Mouse (Mus musculus) liver, embryonic 11.5 days (tissue): ENCODE measurements at regions not wholly inside any gene's neighbourhood (a gene's known extent, or its start where the extent isn't known, plus 50 kb on each side); places are given as distances from the start of the nearest gene placed in this dataset.

Source experiments
- ATAC-seq: fragments of 200-750 bp; cut with Nextera tagmentation; replicated peaks from 2 replicates; pipeline ENCODE4 v1.8.0; 2017; ENCODE audit warnings: moderate number of reproducible peaks, mild to moderate bottlenecking, moderate TSS enrichment, moderate library complexity; ENCODE audit not compliant: low FRiP score
- DNase-seq: peaks from one replicate; pipeline ENCODE4 v3.0.0-alpha.2; 2017; ENCODE audit warnings: low spot score
- H3K27ac ChIP-seq: fragments of 300-500 bp; sonication (generic); 2 replicates; pipeline ENCODE4 v1.5.1; 2014; ENCODE audit warnings: mild to moderate bottlenecking, low read depth, low read length, control low read depth
- H3K27me3 ChIP-seq: fragments of 300-500 bp; sonication (generic); replicated peaks from 2 replicates; pipeline ENCODE4 v1.6.1; 2014; ENCODE audit warnings: low read length, mixed read lengths; ENCODE audit not compliant: control insufficient read depth, insufficient read depth
- H3K36me3 ChIP-seq: fragments of 300-500 bp; sonication (generic); 2 replicates; pipeline ENCODE4 v1.6.1; 2014; ENCODE audit warnings: mild to moderate bottlenecking, low read length, moderate library complexity, mixed read lengths; ENCODE audit not compliant: control insufficient read depth, insufficient read depth
- H3K4me1 ChIP-seq: fragments of 300-500 bp; sonication (generic); replicated peaks from 2 replicates; pipeline ENCODE4 v1.6.1; 2014; ENCODE audit warnings: low read length, mixed read lengths; ENCODE audit not compliant: control insufficient read depth, insufficient read depth
- H3K4me2 ChIP-seq: fragments of 300-500 bp; sonication (generic); 2 replicates; pipeline ENCODE4 v1.6.1; 2014; ENCODE audit warnings: mild to moderate bottlenecking, control low read depth, moderate library complexity
- H3K4me3 ChIP-seq: fragments of 300-500 bp; sonication (generic); 2 replicates; pipeline ENCODE4 v1.5.1; 2014; ENCODE audit warnings: low read depth, low read length, control low read depth
- H3K9ac ChIP-seq: fragments of 300-500 bp; sonication (generic); 2 replicates; pipeline ENCODE4 v1.6.1; 2014; ENCODE audit warnings: low read depth, low read length, control low read depth
- H3K9me3 ChIP-seq: fragments of 300-500 bp; sonication (generic); 2 replicates; pipeline ENCODE4 v1.6.1; 2016; ENCODE audit warnings: low read length, inconsistent platforms, mixed read lengths; ENCODE audit not compliant: control insufficient read depth
- WGBS: fragments of 180-500 bp; shearing (Covaris S2); extraction: QIAGEN DNeasy Blood & Tissue Kit; methylation state at CpG from one replicate; pipeline ENCODE4 v1.1.7; 2014; 5-methylcytosine and 5-hydroxymethylcytosine counted together

GRCm38 (mm10) chr3:9896303-9896702 lies 191.6 kb upstream of the Gm9833 start:
- H3K9ac ChIP-seq: no peak overlapping the region
- no peaks in the 10 kb centered on the region for H3K9me3 ChIP-seq
- no peak overlapping the region for H3K4me3 ChIP-seq
- WGBS: 81% methylated on average over 5 of the region's 5 CpGs
- no peaks in the 10 kb centered on the region for H3K27me3 ChIP-seq
- no peak for ATAC-seq
- no peaks in the 10 kb centered on the region for H3K4me1 ChIP-seq
- H3K36me3 ChIP-seq: no peaks in the 10 kb centered on the region
- no peak overlapping the region for H3K4me2 ChIP-seq
- DNase-seq: no peak
- no peak overlapping the region for H3K27ac ChIP-seq

DNA sequence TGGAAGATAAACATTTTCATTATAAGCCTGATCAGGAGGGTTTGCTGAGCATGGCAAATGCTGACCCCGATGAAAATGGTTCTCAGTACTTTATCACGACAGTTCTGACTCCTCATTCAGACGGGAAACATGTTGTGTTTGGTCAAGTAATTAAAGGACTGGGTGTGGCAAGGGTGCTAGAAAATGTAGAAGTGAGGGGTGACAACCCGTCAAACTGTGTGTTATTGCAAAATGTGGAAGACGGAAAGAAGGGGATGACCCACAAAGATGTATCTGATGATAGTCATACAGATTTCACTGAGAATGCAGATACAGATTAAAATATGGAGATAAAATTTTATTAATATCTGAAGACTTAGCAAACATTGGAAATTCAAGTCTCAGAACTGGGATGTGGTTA lies 186.2 kb upstream of the Gm9833 start:
- 66% methylated on average over 5 of the region's 5 CpGs for WGBS
- Histone ChIP-seq H3K9ac (no peak overlapping the region), H3K9me3 (no peaks in the 10 kb centered on the region)

GRCm38 (mm10) chr3:9913357-9913756 lies 174.6 kb upstream of the Gm9833 start:
- H3K36me3 ChIP-seq: no peaks in the 10 kb centered on the region

More for the DNA sequence above, 186.2 kb upstream of the Gm9833 start:
- Histone ChIP-seq H3K4me3 (no peak overlapping the region), H3K4me2 (no peak overlapping the region), H3K36me3 (no peaks in the 10 kb centered on the region), H3K27me3 (no peaks in the 10 kb centered on the region), H3K4me1 (no peaks in the 10 kb centered on the region), H3K27ac (no peak overlapping the region)
- ATAC-seq: no peak
- DNase-seq: no peak

DNA sequence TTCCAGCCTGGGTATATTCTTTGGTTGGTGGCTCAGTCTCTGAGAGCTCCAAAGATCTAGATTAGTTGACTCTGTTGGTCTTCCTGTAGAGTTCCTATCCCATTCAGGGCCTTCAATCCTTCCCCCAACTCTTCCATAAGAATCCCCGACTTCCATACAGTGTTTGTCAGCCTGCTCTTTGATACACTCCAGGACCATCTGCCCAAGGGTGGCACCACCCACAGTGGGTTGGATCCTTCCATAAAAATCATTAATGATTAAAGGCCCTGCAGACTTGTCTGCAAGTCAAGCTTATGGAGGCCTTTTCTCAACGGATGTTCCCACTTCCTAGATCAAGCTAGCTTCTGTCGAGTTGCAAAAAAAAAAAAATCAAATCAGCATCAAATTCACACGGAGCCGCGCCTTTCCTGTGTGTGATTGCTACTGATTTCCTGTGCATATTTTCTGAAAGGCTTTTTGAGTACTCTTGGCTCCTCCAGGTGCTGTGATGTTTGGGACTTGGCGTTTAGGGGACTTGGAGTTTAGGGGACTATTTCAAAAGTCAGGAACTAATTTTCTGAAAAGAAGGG lies 171.3 kb upstream of the Gm9833 start:
- 71% methylated on average over 7 of the region's 7 CpGs for WGBS

More at GRCm38 (mm10) chr3:9913357-9913756, 174.6 kb upstream of the Gm9833 start:
- no peak overlapping the region for H3K27ac ChIP-seq
- H3K27me3 ChIP-seq: no peaks in the 10 kb centered on the region
- 57% methylated on average over 1 of the region's 1 CpGs for WGBS
- no peaks in the 10 kb centered on the region for H3K9me3 ChIP-seq
- H3K4me1 ChIP-seq: no peaks in the 10 kb centered on the region
- H3K4me2 ChIP-seq: no peak overlapping the region
- no peak for ATAC-seq
- H3K4me3 ChIP-seq: no peak overlapping the region
- no peak for DNase-seq
- H3K9ac ChIP-seq: no peak overlapping the region

DNA sequence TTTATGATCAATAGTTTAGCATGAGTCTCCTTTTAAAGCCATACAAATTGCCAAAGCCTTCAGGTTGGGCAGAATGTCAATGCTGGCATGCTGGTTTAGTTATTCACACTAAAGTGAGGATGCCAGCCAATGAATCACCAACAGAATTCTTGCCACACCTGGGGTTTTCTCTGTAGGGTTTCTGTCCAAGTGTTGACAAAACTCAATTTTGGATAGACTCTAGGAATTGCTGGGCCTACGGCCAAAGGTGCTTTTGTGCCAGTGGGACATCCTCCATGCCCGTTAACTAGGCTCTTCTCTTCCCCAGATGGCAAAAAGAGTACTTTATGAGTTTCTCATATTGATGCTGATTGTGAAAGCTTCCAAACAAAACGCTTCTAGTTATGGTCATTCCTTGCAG lies 167.6 kb upstream of the Gm9833 start:
- H3K9me3 ChIP-seq: no peaks in the 10 kb centered on the region
- no peak overlapping the region for H3K27ac ChIP-seq
- no peaks in the 10 kb centered on the region for H3K27me3 ChIP-seq
- H3K4me2 ChIP-seq: no peak overlapping the region
- H3K4me3 ChIP-seq: no peak overlapping the region
- H3K36me3 ChIP-seq: no peaks in the 10 kb centered on the region
- H3K9ac ChIP-seq: no peak overlapping the region
- H3K4me1 ChIP-seq: no peaks in the 10 kb centered on the region
- ATAC-seq: no peak
- 87% methylated on average over 3 of the region's 3 CpGs for WGBS
- DNase-seq: no peak

More for the DNA sequence above, 171.3 kb upstream of the Gm9833 start:
- Histone ChIP-seq H3K4me1 (no peaks in the 10 kb centered on the region), H3K27ac (no peak overlapping the region), H3K36me3 (no peaks in the 10 kb centered on the region), H3K4me3 (no peak overlapping the region), H3K9ac (no peak overlapping the region), H3K9me3 (no peaks in the 10 kb centered on the region), H3K4me2 (no peak overlapping the region), H3K27me3 (no peaks in the 10 kb centered on the region)
- DNase-seq (no peak), ATAC-seq (no peak)

GRCm38 (mm10) chr3:9921730-9922129 lies 166.2 kb upstream of the Gm9833 start:
- Histone ChIP-seq H3K36me3 (no peaks in the 10 kb centered on the region), H3K27ac (no peak overlapping the region), H3K4me2 (no peak overlapping the region), H3K4me1 (no peaks in the 10 kb centered on the region), H3K27me3 (no peaks in the 10 kb centered on the region), H3K9me3 (no peaks in the 10 kb centered on the region), H3K4me3 (no peak overlapping the region), H3K9ac (no peak overlapping the region)
- DNase-seq: no peak
- 56% methylated on average over 1 of the region's 1 CpGs for WGBS
- no peak for ATAC-seq

GRCm38 (mm10) chr3:9922541-9923046 lies 165.3 kb upstream of the Gm9833 start:
- Histone ChIP-seq H3K9me3 (no peaks in the 10 kb centered on the region), H3K4me1 (no peaks in the 10 kb centered on the region), H3K27me3 (no peaks in the 10 kb centered on the region), H3K4me3 (no peak overlapping the region), H3K36me3 (no peaks in the 10 kb centered on the region), H3K9ac (no peak overlapping the region), H3K4me2 (no peak overlapping the region), H3K27ac (no peak overlapping the region)
- ATAC-seq (no peak), DNase-seq (no peak)
- 83% methylated on average over 10 of the region's 10 CpGs for WGBS

DNA sequence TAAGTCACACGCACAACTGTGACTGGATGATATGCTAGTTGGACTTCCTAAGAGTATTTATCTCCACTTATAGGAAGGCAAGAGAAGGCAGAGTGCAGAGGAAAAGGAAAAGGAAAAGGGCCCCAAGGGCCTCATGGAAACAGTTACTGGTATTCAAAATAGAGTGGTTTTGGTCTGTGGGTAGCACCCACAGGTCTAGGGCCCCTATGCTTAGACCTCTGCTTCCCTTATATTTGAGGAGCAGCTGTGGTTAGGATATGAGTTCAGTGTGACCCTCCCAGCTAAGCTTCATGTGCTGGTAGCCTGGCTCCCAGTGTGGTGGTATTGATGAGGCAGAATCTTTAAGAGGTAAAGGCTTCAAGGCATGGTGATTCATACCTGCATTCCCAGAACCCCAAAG lies 163.3 kb upstream of the Gm9833 start:
- H3K4me2 ChIP-seq: no peak overlapping the region
- H3K9me3 ChIP-seq: no peaks in the 10 kb centered on the region
- H3K27me3 ChIP-seq: no peaks in the 10 kb centered on the region
- H3K4me3 ChIP-seq: no peak overlapping the region
- ATAC-seq: no peak
- 56% methylated on average over 1 of the region's 1 CpGs for whole genome bisulfite sequencing
- no peak for DNase-seq
- no peak overlapping the region for H3K27ac ChIP-seq
- H3K9ac ChIP-seq: no peak overlapping the region
- no peaks in the 10 kb centered on the region for H3K36me3 ChIP-seq
- no peaks in the 10 kb centered on the region for H3K4me1 ChIP-seq

DNA sequence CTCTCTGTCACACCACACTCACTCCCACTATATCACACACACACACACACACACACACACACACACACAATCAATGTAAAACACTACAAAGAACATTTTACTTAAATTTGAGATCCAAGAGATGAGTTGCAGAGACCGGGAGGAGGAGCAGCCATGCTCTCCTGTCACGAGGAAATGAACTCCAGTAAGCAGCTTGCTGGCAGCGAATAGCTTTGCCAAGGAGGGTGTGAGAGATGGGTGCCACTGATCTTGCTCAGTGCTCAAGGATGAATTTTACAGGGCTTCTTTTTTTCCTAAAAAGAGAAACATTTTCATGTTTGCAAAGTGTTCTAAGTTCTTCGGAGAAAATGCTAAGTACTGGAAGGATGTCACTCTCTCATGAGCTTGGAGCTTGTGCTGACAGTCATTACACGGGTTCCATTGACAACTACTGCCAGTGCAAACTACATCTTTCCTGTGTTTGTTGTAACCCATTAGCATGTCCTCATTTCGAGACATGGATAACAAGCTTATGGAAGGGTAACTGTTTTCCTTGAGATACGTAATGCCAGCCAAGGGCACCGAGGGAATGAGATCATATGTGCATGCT lies 151.0 kb upstream of the Gm9833 start:
- H3K27me3 ChIP-seq: no peaks in the 10 kb centered on the region
- 0 out of 2 replicates have a peak, but pooled peaks cover 2% of the 10 kb centered on the region for H3K4me1 ChIP-seq
- 71% methylated on average over 8 of the region's 8 CpGs for WGBS
- H3K9ac ChIP-seq: no peak overlapping the region
- ATAC-seq (no peak), DNase-seq (no peak)
- no peak overlapping the region for H3K27ac ChIP-seq
- H3K36me3 ChIP-seq: no peaks in the 10 kb centered on the region
- H3K4me2 ChIP-seq: no peak overlapping the region
- no peak overlapping the region for H3K4me3 ChIP-seq
- no peaks in the 10 kb centered on the region for H3K9me3 ChIP-seq
